Mouse (Mus musculus) liver (tissue): ENCODE results near the gene Mlana.

Source experiments
- DNase-seq: peaks from one replicate; pipeline ENCODE4 v3.0.0-alpha.2; 2020; ENCODE audit warnings: mixed read lengths

The Mlana gene

GRCm38 (mm10) chr19:29676479-29677193 lies 21.0 kb upstream of the Mlana start:
- DNase-seq = no peak

GRCm38 (mm10) chr19:29678181-29678778 lies 19.3 kb upstream of the Mlana start:
- no peak for DNase-seq

GRCm38 (mm10) chr19:29680182-29681152 lies 17.2 kb upstream of the Mlana start:
- no peak for DNase-seq

- peak; percentile 72 for DNase-seq
These were observed 13.6 kb upstream of the Mlana start for GRCm38 (mm10) chr19:29683844-29684540.

- DNase-seq = no peak
These were observed 2.6 kb upstream of the Mlana start for GRCm38 (mm10) chr19:29695071-29695470.

- no peak for DNase-seq
These were observed 1.3 kb upstream of the Mlana start for GRCm38 (mm10) chr19:29696309-29696708.

- DNase-seq = no peak
These were observed 784 bp upstream of the Mlana start for GRCm38 (mm10) chr19:29696840-29697239.

GRCm38 (mm10) chr19:29701707-29702106 lies 4.1 kb downstream of the Mlana start:
- no peak for DNase-seq

GRCm38 (mm10) chr19:29704436-29704835 lies 6.8 kb downstream of the Mlana start:
- no peak for DNase-seq

GRCm38 (mm10) chr19:29707314-29707898 lies 9.8 kb downstream of the Mlana start:
- DNase-seq = no peak

- peak; percentile 22 for DNase-seq
These were observed 10.4 kb downstream of the Mlana start for GRCm38 (mm10) chr19:29708003-29708402.

- DNase-seq = no peak
These were observed 10.8 kb downstream of the Mlana start for GRCm38 (mm10) chr19:29708461-29708860.

- DNase-seq = no peak
These were observed 11.8 kb downstream of the Mlana start for GRCm38 (mm10) chr19:29709461-29709860.

- no peak for DNase-seq
These were observed 15.8 kb downstream of the Mlana start for GRCm38 (mm10) chr19:29713451-29713850.

GRCm38 (mm10) chr19:29717854-29718253 lies 20.2 kb downstream of the Mlana start:
- no peak for DNase-seq

GRCm38 (mm10) chr19:29718476-29718875 lies 20.9 kb downstream of the Mlana start:
- no peak for DNase-seq

GRCm38 (mm10) chr19:29735421-29735820 lies 37.8 kb downstream of the Mlana start:
- no peak for DNase-seq

- DNase-seq = no peak
These were observed 42.0 kb downstream of the Mlana start for GRCm38 (mm10) chr19:29739608-29740007.

GRCm38 (mm10) chr19:29740661-29741060 lies 43.0 kb downstream of the Mlana start:
- DNase-seq = no peak

GRCm38 (mm10) chr19:29743531-29743930 lies 45.9 kb downstream of the Mlana start:
- no peak for DNase-seq

GRCm38 (mm10) chr19:29750994-29751393 lies 53.4 kb downstream of the Mlana start:
- DNase-seq = no peak

- no peak for DNase-seq
These were observed 56.3 kb downstream of the Mlana start for GRCm38 (mm10) chr19:29753939-29754338.
